Mouse (Mus musculus): ENCODE results near the gene Fau.

Gene Fau

DNA sequence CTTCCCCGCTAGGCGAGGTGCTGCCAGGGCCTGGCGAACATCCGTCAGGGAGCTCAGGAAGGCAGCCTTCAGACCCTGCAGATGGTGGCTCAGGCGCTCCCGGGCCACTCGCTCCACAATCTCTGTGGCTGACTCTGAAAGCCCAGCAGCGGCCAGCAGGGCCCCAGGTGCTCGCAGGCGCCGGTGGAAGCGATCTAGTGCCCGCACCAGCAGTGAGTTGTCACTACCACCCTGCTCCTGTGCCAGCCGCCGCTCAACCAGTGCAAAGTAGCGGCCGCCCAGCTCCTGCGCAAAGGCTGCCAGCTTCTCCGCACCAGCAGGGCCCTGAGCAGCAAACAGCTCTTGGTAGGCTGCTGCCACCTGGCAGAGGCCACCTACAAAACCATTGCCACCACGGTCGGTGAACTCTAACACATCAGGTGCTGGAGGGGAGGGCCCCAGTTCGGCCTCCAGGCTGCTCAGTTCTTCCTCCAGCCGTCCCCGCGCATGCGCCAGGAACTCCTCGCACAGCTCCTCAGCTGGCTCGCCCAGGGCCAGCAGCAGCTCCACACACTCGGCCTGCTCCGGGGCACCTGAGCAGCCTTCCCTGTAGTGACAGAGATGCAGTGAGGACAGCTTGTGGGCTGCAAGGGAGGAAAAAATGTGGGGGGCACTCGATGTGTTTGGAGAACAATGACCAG is 13.1 kb downstream of the Fau start:
- DNase-seq (ENCODE audit: low read depth, low spot score): no peak

DNA sequence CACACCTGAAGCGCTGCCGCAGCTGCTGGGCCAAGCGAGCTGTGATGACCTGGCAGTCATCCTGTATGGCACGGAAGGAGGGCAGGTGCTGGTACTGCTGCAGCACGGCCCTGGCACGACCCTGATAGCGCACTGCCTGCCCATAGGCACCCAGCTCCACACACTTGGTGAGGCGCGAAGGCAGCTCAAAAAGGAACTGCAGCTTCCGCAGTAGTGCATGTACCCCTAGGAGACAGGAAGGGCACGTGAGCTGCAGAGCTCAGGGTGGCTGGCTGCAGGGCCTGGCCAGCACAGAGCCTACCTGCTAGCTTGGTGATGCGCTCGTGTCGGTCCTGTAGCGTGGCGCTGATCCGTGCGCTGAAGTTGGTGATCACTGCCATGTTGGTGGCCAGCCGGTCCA is 13.6 kb downstream of the Fau start:
- no peak for DNase-seq (ENCODE audit: low read depth, low spot score)

DNA sequence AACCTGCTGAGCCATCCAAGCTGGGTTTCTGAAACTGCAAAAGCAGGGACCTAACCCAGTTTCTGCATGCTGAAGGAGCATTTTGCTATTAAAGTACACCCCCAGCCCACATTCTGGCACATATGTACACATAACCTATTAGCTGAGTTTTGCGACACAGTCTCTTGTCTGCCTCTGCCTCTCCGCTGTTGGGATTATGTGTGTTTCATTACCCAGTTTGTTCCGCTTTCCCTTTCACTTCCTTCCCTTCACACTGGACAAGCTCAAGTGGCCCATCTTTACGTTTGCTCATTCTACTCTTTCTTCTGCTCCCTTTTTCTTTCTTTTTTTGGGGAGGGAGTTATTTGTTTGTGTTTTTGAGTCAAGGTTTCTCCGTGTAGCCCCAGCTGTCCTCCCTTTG is 16.2 kb downstream of the Fau start:
- no peak for DNase-seq (ENCODE audit: low read depth, low spot score)

DNA sequence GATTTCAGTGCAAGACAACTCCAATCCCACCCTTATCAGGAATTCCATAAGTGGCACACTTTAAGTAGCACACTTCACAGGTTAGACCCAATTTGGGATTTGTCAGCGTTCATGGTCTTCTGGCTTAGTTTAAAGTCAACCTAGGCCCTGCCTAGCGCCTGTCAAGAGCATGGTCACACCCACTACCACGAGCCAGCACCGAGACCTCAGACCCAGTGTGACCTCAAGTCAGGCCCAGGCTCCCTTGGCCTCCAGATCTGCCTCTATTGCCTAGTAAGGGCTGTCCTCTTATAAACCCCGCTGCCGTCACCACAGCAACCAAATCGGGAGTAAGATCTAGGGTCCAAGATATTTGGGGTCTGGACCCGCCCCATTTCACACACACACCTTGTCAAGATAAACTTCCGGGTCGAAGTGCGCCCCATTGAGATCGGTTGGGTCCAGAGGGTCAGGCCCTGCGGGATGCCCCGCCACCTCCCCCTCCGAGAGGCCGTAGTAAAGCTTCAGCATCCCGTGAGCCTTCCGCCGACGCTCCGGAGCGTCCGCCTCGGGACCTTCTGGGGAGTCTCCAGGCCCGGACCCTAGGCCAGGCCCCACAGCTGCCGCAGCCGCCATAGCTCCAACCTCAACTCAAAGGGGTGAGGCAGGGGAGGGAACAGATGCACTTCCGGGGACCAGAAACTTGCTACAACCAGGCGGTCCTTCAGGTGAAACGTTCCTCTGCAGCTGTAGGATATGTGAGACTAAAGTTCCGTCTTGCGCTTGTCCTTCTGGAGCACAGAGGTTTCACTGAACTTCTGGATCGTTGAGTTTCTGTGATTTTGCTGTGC is 19.1 kb downstream of the Fau start, which contains the start of gene Vps51:
Gene Vps51, minus strand, starts transcription at position 668 of the 830 bp plus-strand sequence.
- DNase-seq (ENCODE audit: low read depth, low spot score): peak; percentile 98

DNA sequence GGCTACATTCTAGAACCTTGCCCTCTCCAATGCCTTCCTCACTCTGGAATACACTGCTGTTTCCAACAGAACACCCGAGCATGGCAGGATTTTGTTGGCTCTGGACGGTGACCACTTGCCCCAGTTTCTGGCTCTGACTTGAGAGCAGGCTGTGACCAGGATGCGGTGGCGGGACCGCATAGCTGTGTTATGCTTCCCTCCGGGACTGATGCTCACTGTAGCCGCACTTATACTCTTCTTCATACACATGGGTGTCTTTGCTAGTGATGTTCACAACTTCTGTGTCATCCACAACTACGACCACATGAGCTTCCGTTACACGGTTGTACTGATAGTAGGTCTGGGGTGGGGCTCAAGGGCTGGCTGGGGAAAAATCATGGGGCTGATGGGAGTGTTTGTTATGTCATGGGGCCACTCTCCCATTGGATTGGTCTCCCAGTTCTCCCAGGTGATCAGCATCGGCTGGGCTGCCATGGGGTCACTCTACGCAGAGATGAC is 22.4 kb downstream of the Fau start, which contains the start of gene Tmem262:
Gene Tmem262, plus strand, starts transcription at position 51 of the 498 bp plus-strand sequence.
- no peak for DNase-seq (ENCODE audit: low read depth, low spot score)

DNA sequence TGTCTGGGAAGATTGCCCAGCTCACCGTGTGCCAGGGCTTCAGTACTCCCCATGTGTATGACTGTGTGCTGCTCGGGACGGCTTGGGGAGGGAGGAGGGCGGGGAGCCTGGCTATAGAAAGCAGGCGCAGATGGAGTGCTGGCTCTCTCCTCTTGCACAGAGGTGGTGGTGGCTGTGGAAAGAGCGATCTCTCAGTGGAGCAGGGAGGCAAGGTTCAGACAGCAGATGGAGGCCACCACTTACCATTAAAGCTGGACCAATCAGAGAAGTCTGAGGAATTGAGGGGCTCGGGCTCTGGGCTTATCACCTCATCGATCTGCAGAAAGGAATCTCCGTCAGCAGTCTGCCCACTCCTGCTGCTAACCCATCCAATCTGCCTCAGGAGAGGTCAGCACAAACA is 24.5 kb downstream of the Fau start, which contains the start of gene Gm28374:
Gene Gm28374, minus strand, starts transcription at position 101 of the 400 bp plus-strand sequence.
- DNase-seq (ENCODE audit: low read depth, low spot score): no peak

DNA sequence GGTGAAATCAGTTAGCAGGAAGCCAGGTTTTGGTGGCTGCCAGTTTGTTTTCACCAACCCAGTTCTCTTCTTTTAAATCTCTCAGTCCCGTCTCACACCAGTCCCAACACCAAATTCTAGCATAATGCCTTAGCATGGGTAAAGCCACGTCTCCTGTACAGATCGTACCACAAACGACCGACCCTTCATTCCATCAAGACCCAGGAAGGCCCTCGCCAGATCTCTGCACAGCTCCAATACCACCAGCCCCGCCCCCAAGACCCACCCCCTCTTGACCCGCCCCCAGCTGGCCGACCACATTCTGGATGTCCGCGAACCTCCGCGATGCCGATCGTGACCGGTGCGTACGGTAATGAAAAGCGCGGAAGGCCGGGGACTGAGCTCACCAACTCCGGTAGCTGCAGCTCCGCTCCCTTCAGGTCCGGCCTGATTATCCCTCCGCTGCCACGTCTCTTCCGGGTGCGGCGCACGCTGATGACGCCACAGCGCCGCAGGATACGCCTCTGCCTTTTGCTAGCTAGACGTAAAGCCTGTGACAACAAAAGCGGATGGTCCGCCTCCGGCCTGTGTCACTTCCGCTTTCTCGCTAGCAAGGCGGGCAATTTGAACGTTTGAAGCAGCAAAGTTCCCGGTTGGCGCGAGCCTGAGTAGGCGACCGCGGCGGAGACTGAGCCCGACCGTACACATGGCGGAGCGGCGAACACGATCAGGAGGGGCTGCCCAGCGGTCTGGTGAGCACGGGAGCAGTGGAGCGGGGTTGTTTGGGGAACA is 27.0 kb downstream of the Fau start, which contains the start of the genes Zfpl1 and Cdca5:
Gene Zfpl1, minus strand, starts transcription at position 479 of the 771 bp plus-strand sequence.
Gene Cdca5, plus strand, starts transcription at position 506 of the 771 bp plus-strand sequence.
- DNase-seq (ENCODE audit: low read depth, low spot score): peak; percentile 100

DNA sequence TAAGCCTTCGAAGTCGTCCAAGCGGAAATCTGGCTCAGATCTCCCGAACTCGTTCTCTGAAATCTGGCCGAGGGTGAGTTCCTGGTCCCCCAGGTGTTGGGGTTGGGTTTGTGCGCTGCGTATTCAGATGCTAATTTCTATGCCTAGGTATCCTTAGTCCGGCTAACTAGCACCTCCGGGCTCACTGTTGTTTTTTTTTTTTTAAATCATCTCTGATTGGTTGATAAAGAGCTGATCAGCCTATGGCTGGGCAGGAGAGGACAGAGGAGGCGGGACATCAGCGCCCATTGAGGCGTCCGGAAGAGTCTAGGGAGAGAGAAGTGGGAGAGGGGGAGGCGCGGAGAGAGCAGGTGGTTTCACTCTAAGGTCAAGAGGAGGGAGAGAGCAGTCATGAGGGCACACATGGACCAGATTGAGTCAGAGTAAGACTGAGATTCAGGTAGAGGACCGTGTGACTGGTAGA is 27.8 kb downstream of the Fau start:
- peak; percentile 21 for DNase-seq (ENCODE audit: low read depth, low spot score)

DNA sequence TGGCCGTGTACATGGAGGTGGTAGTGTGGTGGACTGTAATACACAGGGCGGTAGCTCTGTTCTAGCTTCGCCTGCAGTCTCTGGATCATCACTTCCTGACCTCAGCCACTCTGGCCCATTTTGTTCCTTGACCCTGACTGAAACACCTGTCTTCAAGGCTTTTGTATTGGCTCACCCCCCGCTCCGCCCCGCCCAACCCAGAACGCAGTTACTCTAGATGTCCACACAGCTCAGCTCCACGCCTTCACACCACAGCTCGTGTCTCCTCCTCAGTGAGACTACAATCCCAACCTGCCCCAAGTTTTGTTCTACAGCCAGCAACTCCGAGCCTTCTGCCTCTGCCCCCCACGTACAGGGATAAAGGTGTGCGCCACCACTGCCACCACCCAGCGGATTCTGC is 31.2 kb downstream of the Fau start:
- no peak for DNase-seq (ENCODE audit: low read depth, low spot score)

DNA sequence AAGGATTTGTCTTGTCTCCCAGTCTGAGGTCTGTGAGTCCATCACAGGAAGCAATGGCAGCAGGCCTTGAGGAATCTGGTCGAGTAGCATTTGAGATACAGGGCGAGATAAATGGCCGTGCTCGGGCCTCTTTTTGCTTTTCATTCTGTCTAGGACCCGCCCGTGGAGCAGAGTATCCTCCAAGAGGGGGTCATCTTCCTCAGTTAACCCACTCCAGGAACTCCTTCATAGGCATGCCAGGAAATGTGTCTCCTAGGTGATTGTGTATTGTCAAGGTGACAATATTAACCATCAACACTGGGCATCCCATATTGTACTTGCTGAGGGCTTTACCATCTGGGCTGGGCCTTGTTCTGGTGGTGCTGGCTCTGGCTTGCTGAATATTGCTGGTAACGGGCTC is 36.5 kb downstream of the Fau start, which contains the start of gene AC131692.1:
Gene AC131692.1, plus strand, starts transcription at position 301 of the 400 bp plus-strand sequence.
- no peak for DNase-seq (ENCODE audit: low read depth, low spot score)

DNA sequence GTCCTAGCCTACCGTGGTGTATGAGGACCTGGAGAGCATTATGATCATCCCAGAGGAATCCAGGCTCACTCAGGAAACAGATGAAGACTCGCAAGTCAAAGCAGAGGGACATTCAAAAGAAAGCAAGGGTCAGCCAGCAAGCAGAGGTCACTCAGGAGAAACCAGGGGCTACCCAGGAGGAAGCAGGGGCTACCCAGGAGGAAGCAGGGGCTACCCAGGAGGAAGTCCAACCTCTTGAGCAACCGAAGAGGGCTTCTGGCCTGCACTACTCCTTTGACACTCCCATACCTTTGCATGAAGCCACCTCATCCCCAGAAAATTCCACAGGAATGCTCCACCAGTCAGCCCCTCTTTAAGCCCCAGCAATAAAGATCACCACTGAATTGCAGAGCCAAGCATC is 40.2 kb downstream of the Fau start:
- DNase-seq (ENCODE audit: low read depth, low spot score): no peak

DNA sequence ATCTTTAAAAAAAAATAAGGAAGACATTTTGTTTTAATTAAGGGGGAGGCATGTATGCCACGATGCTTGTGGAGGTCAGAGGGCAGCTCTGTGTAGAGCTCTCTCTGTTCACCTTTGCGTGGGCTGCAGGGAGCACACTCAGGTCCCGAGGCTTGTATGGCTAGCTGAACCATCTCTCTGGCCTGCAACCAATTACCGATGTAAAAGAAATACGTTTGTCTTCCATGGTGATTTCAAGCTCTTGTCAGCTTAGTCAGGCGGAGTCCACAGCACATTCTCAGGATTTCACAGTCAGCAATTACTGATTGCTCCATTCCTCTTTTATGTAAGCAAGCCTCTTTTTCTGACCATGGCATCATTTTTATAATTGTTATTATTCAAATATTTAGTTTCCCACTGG is 43.5 kb downstream of the Fau start:
- no peak for DNase-seq (ENCODE audit: low read depth, low spot score)

DNA sequence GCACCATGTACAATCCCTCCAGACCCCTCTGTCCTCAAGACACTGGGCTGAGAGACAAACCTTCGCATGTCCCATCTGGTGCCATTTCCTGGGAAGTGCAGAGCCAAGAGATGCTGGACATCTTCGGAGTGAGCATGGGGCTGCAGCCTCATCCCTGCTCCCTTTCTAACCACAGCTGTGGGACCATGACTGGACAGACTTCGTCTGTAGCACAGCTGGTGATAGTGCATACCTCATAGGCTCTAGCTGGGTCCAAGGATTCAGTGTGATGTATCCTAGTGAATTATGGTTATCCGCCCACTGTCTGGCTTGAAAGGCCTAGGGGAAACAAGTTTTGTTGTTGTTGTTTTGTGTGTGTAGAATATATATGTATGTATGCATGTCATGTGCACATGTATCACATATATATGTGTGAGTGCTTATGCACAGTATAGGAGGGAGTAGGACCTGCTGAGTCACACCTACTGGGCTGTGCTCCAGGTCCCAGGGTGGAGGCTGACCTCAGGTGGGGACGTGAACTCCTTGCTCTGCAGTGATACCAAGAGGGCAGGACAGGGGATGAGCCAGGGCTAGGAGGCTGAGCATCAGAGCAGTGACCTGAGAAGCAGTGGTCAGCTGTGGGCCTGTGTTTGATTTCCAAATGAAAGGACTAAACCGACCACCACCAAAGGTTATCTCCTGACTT is 44.7 kb downstream of the Fau start:
- DNase-seq (ENCODE audit: low read depth, low spot score): no peak

DNA sequence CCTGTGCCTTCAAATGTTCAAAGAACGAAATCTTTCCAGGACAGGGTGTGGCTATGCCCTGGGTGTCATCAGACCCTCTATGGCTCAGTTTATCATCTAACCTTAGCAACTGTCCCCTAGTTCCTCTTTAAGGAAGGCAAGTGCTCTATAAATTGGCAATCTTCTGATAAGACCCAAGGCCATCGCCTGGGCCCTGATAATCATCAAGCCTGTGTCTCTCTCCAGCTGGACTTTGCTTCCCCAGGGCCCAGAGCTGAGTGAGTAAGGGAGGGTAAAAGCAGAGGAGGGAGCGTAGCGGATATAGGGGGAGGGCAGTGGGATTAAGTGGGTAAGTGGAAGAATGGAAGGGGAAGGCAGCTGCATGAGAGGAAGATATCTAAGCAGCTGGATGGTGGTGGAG is 46.8 kb downstream of the Fau start:
- DNase-seq (ENCODE audit: low read depth, low spot score): no peak

DNA sequence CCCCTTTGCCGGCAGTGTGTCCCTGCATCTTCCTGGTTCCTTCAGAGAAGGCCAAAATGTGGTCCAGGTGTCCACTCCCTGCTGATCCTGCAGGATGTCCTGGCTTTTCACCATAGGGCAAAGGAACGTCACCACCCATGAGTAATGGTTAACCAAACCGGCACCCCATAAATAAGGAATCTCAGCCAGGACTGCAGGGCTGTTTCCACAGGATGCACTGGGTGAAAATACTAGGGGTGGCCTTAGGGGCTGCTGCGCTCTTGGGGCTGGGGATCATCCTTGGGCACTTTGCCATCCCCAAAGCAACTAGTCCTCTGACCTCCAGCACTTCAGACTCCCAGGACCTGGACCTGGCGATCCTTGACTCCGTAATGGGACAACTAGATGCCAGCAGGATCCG is 47.9 kb downstream of the Fau start, which contains the start of gene Naaladl1:
Gene Naaladl1, plus strand, starts transcription at position 197 of the 400 bp plus-strand sequence.
- DNase-seq (ENCODE audit: low read depth, low spot score): no peak
